Mouse (Mus musculus) midbrain, embryonic 16.5 days (tissue): Measurements from ENCODE around the gene Col23a1. TPM values are rescaled to one million over a fixed set of nuclear protein-coding genes. Genes with fewer than 3 reads are reported as not detected.

Experiments used
- ATAC-seq: fragments of 200-750 bp; cut with Nextera tagmentation; 2 replicates; pipeline ENCODE4 v1.8.0; 2017; ENCODE audit warnings: moderate TSS enrichment
- H3K27ac ChIP-seq: fragments of 300-500 bp; sonication (generic); 2 replicates; pipeline ENCODE4 v1.5.1; 2014; ENCODE audit warnings: mild to moderate bottlenecking, low read length, mixed read lengths
- H3K27me3 ChIP-seq: fragments of 300-500 bp; sonication (generic); 2 replicates; pipeline ENCODE4 v1.6.1; 2014; ENCODE audit warnings: low read depth, low read length, mixed read lengths; ENCODE audit not compliant: control insufficient read depth, insufficient read depth
- H3K36me3 ChIP-seq: fragments of 300-500 bp; sonication (generic); 2 replicates; pipeline ENCODE4 v1.6.1; 2014; ENCODE audit warnings: mild to moderate bottlenecking, low read length, moderate library complexity, mixed read lengths; ENCODE audit not compliant: control insufficient read depth, insufficient read depth
- H3K4me1 ChIP-seq: fragments of 300-500 bp; sonication (generic); 2 replicates; pipeline ENCODE4 v1.6.1; 2014; ENCODE audit warnings: mild to moderate bottlenecking, low read length, mixed read lengths; ENCODE audit not compliant: control insufficient read depth, insufficient read depth
- H3K4me2 ChIP-seq: fragments of 300-500 bp; sonication (generic); 2 replicates; pipeline ENCODE4 v1.6.1; 2014; ENCODE audit warnings: mild to moderate bottlenecking, low read length, mixed read lengths
- H3K4me3 ChIP-seq: fragments of 300-500 bp; sonication (generic); 2 replicates; pipeline ENCODE4 v1.5.1; 2014; ENCODE audit warnings: low read depth, mild to moderate bottlenecking, low read length, moderate library complexity, mixed read lengths
- H3K9ac ChIP-seq: fragments of 300-500 bp; sonication (generic); 2 replicates; pipeline ENCODE4 v1.6.1; 2014; ENCODE audit warnings: low read depth, low read length, mixed read lengths
- H3K9me3 ChIP-seq: fragments of 300-500 bp; sonication (generic); replicated peaks from 2 replicates; pipeline ENCODE4 v1.6.1; 2014; ENCODE audit warnings: mild to moderate bottlenecking, low read length, mixed read lengths; ENCODE audit not compliant: control insufficient read depth, poor library complexity, severe bottlenecking
- WGBS: fragments of 180-500 bp; shearing (Covaris S2); extraction: QIAGEN DNeasy Blood & Tissue Kit; methylation state at CpG from one replicate; pipeline ENCODE4 v1.1.7; 2014; 5-methylcytosine and 5-hydroxymethylcytosine counted together
- polyA plus RNA-seq: library from polyadenylated mRNA; unstranded; fragments of >200 nt; fragmentation: Nextera tagmentation; extraction: Ambion mirVana; gene quantifications from 2 replicates; pipeline ENCODE4 v1.2.1, GENCODE M21; 2015

Gene Col23a1
- polyA plus RNA-seq, 1 experiment from 2014 or later, result 3.0 TPM

GRCm38 (mm10) chr11:51591915-51592314 lies 302.2 kb downstream of the Col23a1 start:
- H3K9me3 ChIP-seq, result no peaks in the 10 kb centered on the region
- H3K27ac ChIP-seq, result no peak overlapping the region
- H3K4me2 ChIP-seq, result no peak overlapping the region
- ATAC-seq, result no peak
- H3K9ac ChIP-seq, result no peak overlapping the region
- 91% methylated on average over 7 of the region's 7 CpGs for WGBS
- H3K4me3 ChIP-seq, result no peak overlapping the region
- H3K4me1 ChIP-seq, result no peaks in the 10 kb centered on the region
- no peaks in the 10 kb centered on the region for H3K27me3 ChIP-seq
- peaks cover 39% of the 10 kb centered on the region for H3K36me3 ChIP-seq

GRCm38 (mm10) chr11:51593368-51593767 lies 303.6 kb downstream of the Col23a1 start:
- Histone ChIP-seq H3K4me3 (no peak overlapping the region), H3K36me3 (peaks cover 39% of the 10 kb centered on the region), H3K9ac (no peak overlapping the region), H3K4me1 (peaks cover 2% of the 10 kb centered on the region; the same call in 1 of the 2 replicates), H3K9me3 (no peaks in the 10 kb centered on the region), H3K4me2 (no peak overlapping the region), H3K27ac (no peak overlapping the region), H3K27me3 (no peaks in the 10 kb centered on the region)
- ATAC-seq, result no peak
- 89% methylated on average over 4 of the region's 4 CpGs for WGBS

GRCm38 (mm10) chr11:51593849-51594248 lies 304.1 kb downstream of the Col23a1 start:
- 89% methylated on average over 6 of the region's 6 CpGs for WGBS
- no peak for ATAC-seq
- H3K9ac ChIP-seq, result no peak overlapping the region
- peaks cover 43% of the 10 kb centered on the region for H3K36me3 ChIP-seq
- H3K4me2 ChIP-seq, result no peak overlapping the region
- H3K4me1 ChIP-seq, result peaks cover 2% of the 10 kb centered on the region; the same call in 1 of the 2 replicates
- no peak overlapping the region for H3K4me3 ChIP-seq
- no peak overlapping the region for H3K27ac ChIP-seq
- no peaks in the 10 kb centered on the region for H3K27me3 ChIP-seq
- no peaks in the 10 kb centered on the region for H3K9me3 ChIP-seq

- Histone ChIP-seq H3K9me3 (no peaks in the 10 kb centered on the region), H3K4me2 (no peak overlapping the region), H3K27ac (no peak overlapping the region), H3K36me3 (peaks cover 47% of the 10 kb centered on the region), H3K4me3 (no peak overlapping the region), H3K4me1 (peaks cover 2% of the 10 kb centered on the region; the same call in 1 of the 2 replicates), H3K27me3 (no peaks in the 10 kb centered on the region), H3K9ac (no peak overlapping the region)
- ATAC-seq, result no peak
- 72% methylated on average over 3 of the region's 3 CpGs for WGBS
Observed at GRCm38 (mm10) chr11:51594715-51595350, 305.1 kb downstream of the Col23a1 start.

- no peak overlapping the region for H3K4me2 ChIP-seq
- no peak overlapping the region for H3K4me3 ChIP-seq
- no peak for ATAC-seq
- 91% methylated on average over 1 of the region's 1 CpGs for WGBS
- peaks cover 2% of the 10 kb centered on the region; the same call in 1 of the 2 replicates for H3K4me1 ChIP-seq
- peaks cover 47% of the 10 kb centered on the region for H3K36me3 ChIP-seq
- no peaks in the 10 kb centered on the region for H3K9me3 ChIP-seq
- no peaks in the 10 kb centered on the region for H3K27me3 ChIP-seq
- no peak overlapping the region; the same call in 1 of the 2 replicates for H3K27ac ChIP-seq
- no peak overlapping the region for H3K9ac ChIP-seq
Observed at GRCm38 (mm10) chr11:51595459-51596083, 305.9 kb downstream of the Col23a1 start.

GRCm38 (mm10) chr11:51597553-51597952 lies 307.8 kb downstream of the Col23a1 start:
- Histone ChIP-seq H3K9ac (no peak overlapping the region), H3K4me3 (no peak overlapping the region), H3K4me1 (peaks cover 2% of the 10 kb centered on the region), H3K27ac (no peak overlapping the region), H3K9me3 (no peaks in the 10 kb centered on the region), H3K4me2 (no peak overlapping the region), H3K27me3 (no peaks in the 10 kb centered on the region), H3K36me3 (peaks cover 60% of the 10 kb centered on the region)
- WGBS, result 82% methylated on average over 2 of the region's 2 CpGs
- no peak for ATAC-seq

- H3K4me2 ChIP-seq, result no peak overlapping the region
- H3K27me3 ChIP-seq, result no peaks in the 10 kb centered on the region
- WGBS, result 88% methylated on average over 3 of the region's 3 CpGs
- ATAC-seq, result no peak
- H3K4me3 ChIP-seq, result no peak overlapping the region
- no peak overlapping the region for H3K27ac ChIP-seq
- no peaks in the 10 kb centered on the region for H3K9me3 ChIP-seq
- H3K9ac ChIP-seq, result no peak overlapping the region
- H3K36me3 ChIP-seq, result peaks cover 55% of the 10 kb centered on the region
- peaks cover 28% of the 10 kb centered on the region for H3K4me1 ChIP-seq
Observed at GRCm38 (mm10) chr11:51602253-51602652, 312.5 kb downstream of the Col23a1 start.

- H3K9ac ChIP-seq, result peak overlapping the region; percentile 99
- peaks cover 29% of the 10 kb centered on the region for H3K36me3 ChIP-seq
- under 1% methylated on average over 71 of the region's 81 CpGs for WGBS
- H3K27me3 ChIP-seq, result no peaks in the 10 kb centered on the region
- H3K27ac ChIP-seq, result peak overlapping the region; percentile 96
- peak; percentile 54 for ATAC-seq
- peak overlapping the region; percentile 91 for H3K4me3 ChIP-seq
- peaks cover 29% of the 10 kb centered on the region for H3K4me1 ChIP-seq
- H3K4me2 ChIP-seq, result peak overlapping the region; percentile 71
- H3K9me3 ChIP-seq, result no peaks in the 10 kb centered on the region
Observed at GRCm38 (mm10) chr11:51605602-51606446, 316.1 kb downstream of the Col23a1 start.
